Mouse (Mus musculus) urinary bladder, postnatal 14 days (tissue): ENCODE data around the gene Cxcr5.

Experiments used
- DNase-seq: peaks from one replicate; pipeline ENCODE4 v3.0.0; 2021; ENCODE audit warnings: low spot score

Gene Cxcr5

GRCm38 (mm10) chr9:44494863-44495809 lies 66.5 kb downstream of the Cxcr5 start:
- no peak for DNase-seq

- no peak for DNase-seq
Observed at GRCm38 (mm10) chr9:44494261-44494862, 67.3 kb downstream of the Cxcr5 start.

DNA sequence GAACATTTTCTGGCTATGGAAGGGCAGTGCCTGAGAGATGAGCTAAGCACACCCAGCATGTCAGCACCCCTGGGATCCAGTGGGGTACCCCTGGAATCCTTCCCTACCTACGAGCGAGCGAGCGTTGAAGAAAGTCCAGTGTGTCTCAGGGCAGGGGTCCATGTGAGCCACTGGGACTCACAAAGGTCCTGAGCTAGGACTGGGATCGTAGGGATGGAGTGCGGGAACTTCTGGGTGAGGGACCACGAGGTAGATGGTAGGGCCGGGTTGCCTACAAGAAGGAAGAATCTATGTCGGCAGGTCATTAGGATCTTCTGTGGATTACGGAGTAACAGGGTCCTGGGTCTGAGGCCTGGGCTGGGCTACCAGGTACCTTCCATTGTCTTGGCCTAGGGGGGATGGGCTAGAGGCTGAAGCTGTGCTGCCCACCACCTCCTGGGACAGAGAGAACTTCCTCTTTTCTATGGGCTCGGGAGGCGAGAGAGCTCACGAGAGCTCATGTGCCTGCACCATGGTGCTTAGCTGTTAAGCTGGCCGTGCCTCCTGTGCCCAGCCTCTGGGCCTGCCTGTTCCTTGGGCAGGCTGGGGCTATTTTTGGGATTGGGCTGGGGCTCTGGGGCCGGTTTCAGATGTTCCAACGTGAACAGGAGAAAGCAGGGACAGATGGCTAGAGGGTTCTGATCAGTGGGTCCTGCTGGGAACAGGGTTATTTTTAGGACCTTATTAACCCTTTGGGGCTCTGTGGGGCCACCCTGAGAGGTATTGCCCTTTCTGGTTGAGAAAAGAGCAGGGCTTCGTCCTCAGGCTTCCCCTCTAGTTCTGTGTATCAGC lies 68.8 kb downstream of the Cxcr5 start:
- DNase-seq, result no peak

DNA sequence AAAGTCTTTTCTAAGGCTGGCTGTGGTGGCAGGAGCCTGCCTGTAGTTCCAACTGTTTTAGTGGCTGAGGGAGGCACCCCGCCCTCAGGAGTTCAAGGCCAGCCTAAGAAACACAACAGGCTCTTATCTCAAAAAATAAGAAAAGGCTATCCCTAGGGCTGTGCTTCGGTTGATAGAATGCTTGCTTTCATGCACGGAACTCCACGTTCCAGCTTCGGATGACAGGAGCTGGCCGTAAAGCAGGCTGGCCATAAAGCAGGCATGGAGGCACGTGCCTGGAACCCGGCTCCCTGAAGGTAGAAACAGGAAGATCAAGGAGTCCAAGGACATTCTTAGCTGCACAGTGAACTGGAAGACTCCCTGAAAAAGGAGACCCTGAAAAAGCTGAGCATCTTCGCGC lies 70.3 kb downstream of the Cxcr5 start:
- DNase-seq, result no peak

GRCm38 (mm10) chr9:44490086-44490967 lies 71.3 kb downstream of the Cxcr5 start:
- DNase-seq, result no peak

DNA sequence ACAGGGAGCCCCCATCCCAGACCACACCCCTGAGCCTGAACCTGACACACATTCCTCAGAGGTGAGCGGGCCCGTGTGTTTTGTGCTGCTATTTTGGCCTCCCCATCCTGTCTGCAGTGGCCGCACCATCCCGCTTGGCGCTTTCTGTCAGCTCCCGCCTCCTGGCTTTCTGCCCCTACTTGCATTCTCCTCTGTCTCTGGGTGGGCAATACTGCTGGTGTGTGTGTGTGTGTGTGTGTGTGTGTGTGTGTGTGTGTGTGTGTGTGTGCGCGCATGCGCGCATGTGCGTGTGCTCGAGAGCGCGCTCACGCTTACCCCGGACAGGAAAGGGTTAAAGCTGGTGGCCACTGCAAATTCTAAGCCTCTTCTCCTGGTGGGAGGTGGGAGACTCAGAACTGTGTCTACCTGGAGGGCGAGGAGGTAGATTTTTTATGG lies 72.0 kb downstream of the Cxcr5 start:
- DNase-seq, result peak; percentile 62

- peak; percentile 75 for DNase-seq
Observed at GRCm38 (mm10) chr9:44488855-44489381, 72.8 kb downstream of the Cxcr5 start.

GRCm38 (mm10) chr9:44488416-44488815 lies 73.3 kb downstream of the Cxcr5 start:
- no peak for DNase-seq

DNA sequence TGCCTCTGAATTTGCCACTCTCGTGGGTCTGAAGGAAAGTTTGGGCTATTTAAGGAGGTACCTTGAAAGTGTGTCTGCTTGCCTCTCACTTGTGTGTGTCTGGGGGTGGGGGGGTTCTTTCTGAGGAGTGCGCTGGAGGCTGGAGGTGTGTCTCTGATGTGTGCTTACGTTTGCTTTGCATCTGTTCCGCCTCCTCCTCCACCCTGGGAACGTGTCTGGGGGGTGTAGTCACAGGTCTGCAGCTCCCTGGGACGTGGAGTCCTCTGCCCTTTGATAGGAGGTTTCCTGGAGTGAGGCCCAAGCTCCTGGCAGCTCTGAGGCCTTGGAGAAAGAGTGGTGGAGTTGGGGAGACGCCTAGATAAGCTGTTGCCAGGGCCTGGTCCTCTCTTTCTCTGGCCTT lies 74.2 kb downstream of the Cxcr5 start:
- DNase-seq, result peak; percentile 87

DNA sequence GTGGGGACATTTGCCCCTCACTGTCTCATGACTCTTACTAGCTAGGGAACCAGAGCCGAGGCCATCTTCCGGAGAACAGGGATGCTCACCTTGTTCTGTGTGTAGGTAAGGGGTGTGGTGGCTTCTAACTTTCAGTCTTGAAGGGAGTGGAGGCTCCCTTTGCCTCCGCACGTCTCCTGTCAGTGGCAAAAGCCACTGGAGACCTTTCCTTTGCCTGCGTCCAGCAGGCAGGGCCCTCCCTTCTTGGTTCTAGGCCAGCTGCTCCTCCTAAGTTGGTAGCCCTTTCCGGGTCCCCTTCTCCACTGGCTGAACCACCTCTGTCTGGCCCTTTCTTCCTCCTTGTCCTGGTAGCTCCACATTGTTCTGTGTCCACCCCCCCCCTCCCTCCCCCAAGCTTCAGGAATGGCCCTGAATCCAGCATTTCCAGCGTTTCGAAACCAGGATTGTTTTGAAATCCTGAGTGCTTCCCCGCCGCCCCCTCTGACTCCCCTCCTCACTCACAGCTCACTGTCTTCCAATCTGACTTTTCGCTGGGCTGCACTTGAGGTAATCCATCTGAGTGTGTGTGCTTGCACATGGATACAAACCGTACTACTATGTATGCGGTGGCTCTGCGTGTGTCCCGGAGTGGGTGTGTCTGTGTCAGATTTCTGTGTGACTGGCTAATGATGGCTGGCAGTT lies 74.8 kb downstream of the Cxcr5 start:
- DNase-seq, result peak; percentile 72

- peak; percentile 71 for DNase-seq
Observed at GRCm38 (mm10) chr9:44486335-44486734, 75.3 kb downstream of the Cxcr5 start.

DNA sequence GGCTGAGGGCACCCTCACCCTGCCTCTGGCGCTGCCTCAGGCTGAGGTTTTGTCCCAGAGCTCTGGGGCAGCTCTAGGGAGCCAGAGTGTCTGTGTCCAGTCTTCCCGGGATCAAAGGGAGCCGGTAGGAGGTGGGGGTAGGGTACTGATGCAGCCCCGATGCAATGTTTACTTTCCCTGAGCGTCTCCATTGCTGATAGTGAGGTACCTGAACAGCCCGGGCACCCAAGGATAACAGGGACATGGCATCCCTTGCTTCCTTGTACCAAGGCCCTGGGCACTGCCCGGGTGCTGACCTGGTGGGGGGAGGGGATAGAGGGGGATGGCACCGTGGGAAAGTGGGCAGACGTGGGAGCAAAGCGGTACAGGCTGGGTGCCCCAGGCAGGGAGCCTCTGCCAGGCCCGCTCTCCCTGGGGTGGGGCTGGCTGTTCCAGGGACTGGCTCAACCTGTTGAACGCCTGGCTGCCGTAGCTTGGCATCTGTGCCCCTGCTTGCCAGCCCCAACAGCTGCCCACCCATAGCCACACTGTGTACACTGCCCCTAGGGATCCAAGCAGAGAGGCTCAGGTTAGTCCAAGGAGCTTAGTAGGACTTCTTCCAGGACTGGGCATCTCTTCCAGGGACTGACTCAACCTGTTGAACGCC lies 76.0 kb downstream of the Cxcr5 start:
- peak; percentile 84 for DNase-seq

DNA sequence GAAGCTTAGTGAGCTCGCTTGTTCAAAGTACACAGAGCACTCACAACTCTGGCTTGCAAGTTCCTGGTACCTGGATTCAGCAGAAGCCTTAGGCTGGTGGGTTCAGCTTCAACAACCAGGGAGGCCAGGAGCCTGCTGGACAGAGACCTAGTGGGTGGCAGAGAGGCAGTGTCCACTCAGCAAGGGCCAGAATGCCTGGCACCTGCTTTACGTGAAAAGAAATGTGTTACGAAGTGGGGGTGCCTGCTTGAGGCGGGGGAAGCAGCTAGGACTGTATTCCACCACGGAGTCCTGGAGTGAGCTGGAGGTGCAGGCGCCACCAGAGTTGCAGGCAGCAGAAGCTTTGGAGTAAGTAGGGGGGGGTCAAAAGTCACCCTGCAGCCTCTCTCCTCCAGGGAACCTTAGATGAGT lies 76.6 kb downstream of the Cxcr5 start:
- DNase-seq, result no peak

GRCm38 (mm10) chr9:44484311-44485104 lies 77.2 kb downstream of the Cxcr5 start:
- no peak for DNase-seq

GRCm38 (mm10) chr9:44483510-44484044 lies 78.1 kb downstream of the Cxcr5 start:
- peak; percentile 81 for DNase-seq

- DNase-seq, result no peak
Observed at GRCm38 (mm10) chr9:44483041-44483509, 78.6 kb downstream of the Cxcr5 start.

DNA sequence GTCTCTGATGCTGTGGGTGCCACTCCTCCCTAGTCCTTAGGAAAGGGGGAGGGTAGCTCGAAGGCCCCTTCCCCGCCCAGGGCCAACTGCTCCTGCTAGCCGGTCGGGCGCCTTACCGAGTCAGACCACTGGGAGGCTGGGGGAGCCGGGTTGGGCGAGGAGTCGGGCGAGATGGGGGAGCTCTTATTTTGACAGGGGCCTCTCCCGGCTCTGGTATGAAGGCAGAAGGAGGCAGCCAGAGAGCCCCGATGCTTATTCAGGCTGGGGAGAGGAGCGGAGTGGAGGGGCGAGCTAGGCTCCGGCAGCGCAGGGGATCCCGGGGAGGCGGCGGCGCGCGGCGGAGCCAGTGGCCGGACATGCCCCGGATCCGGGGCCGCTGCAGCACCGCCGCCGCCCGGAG lies 79.1 kb downstream of the Cxcr5 start, which contains the start of gene Bcl9l:
TSS of gene Bcl9l (plus strand) at position 274 of the 400 bp plus-strand sequence.
- peak; percentile 95 for DNase-seq

DNA sequence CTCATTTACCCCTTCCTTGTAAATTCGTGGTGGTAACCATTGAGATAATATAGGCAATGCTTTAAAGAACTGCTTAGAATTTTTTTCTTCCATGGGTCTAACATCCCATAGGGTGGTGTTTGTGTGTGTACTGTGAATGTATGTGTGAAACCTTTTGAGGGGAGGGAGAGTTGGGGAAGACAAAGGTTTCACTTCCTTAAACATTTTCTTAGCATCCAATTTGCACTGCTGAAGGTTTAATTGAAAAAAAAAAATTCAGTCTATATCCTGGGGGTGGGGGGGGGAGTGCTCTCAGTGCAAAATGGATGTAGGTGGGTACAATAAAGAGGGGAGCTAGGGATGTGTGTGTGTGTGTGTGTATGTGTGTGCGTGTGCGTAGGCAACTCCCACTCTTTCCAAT lies 79.6 kb downstream of the Cxcr5 start:
- no peak for DNase-seq
